Mouse (Mus musculus): Measurements from ENCODE around the gene Atp4b. TPM values are rescaled to one million over a fixed set of nuclear protein-coding genes. Genes with fewer than 3 reads are reported as not detected.
"Not testable (repeated sequence)": the region's sequence is repeated elsewhere in the genome, so short reads cannot be mapped to it uniquely, and the experiment has no call there.

Atp4b gene
- total and polyA plus RNA-seq, 2 experiments from 2014 or later = not detected

DNA sequence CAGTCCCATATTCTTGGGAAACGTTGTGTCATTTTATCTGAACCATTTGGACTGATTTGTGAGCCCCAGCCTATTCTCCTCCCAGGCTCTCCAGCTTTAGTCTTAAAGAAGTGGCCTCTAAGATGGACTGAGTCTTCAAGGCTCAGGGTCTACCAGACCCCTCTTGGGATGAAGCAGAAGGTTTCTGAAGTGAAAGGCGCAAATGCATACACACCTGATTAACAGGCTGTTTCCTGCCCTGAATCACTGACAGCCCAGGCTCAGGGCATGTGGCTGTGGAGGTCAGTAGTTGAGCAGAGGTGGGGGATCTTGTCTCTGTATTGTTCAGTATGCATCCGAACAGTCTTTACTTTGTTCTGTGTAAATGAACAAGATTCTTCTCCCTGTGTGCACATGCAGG lies 58.9 kb downstream of the Atp4b start:
- Histone ChIP-seq H3K4me3 (ENCODE audit: low read depth, low read length) (peak overlapping the region; percentile 89), H3K9ac (replicated peaks; ENCODE audit: low read length, poor library complexity, severe bottlenecking) (peak overlapping the region; percentile 96; the same call in 1 of the 2 replicates)

DNA sequence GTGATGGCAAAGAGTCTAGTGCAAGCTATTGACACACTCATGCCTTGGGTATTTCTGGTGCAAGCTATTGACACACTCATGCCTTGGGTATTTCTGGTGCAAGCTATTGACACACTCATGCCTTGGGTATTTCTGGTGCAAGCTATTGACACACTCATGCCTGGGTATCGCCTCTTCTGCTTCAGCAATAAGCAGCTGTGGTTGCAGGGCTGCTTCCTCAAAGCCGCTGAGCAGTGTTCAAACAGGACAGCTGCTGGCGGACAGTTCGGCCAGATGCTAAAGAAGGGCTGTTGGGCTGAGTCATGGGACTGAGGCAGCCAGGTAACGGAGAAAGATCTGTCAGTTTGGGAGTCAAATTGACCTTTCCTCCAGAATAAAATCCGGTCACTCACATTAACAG lies 59.4 kb downstream of the Atp4b start:
- H3K4me2 ChIP-seq (ENCODE audit: low read depth, low read length, poor library complexity, severe bottlenecking); H3K36me3 ChIP-seq (ENCODE audit: insufficient read depth, low read length); H3K9me3 ChIP-seq (ENCODE audit: low read length); H3K27me3 ChIP-seq (ENCODE audit: insufficient read depth, low read length); H3K27ac ChIP-seq (ENCODE audit: low read depth, low read length); H3K4me3 ChIP-seq (ENCODE audit: low read depth, low read length); H3K4me1 ChIP-seq (ENCODE audit: insufficient read depth, low read length); ATAC-seq (ENCODE audit: low FRiP score); H3K9ac ChIP-seq (replicated peaks; ENCODE audit: low read length, poor library complexity, severe bottlenecking); DNase-seq (ENCODE audit: low spot score): not testable (repeated sequence)
- WGBS = 89% methylated on average over 6 of the region's 6 CpGs

More for the DNA sequence above, 58.9 kb downstream of the Atp4b start:
- Histone ChIP-seq H3K4me2 (ENCODE audit: low read depth, low read length, poor library complexity, severe bottlenecking) (peak overlapping the region; percentile 89), H3K9me3 (ENCODE audit: low read length) (no peaks in the 10 kb centered on the region), H3K36me3 (ENCODE audit: insufficient read depth, low read length) (peaks cover 4% of the 10 kb centered on the region; the same call in 1 of the 2 replicates), H3K27ac (ENCODE audit: low read depth, low read length) (peak overlapping the region; percentile 83; the same call in 1 of the 2 replicates), H3K27me3 (ENCODE audit: insufficient read depth, low read length) (no peaks in the 10 kb centered on the region), H3K4me1 (ENCODE audit: insufficient read depth, low read length) (no peaks in the 10 kb centered on the region)
- DNase-seq (ENCODE audit: low spot score) (no peak), ATAC-seq (ENCODE audit: low FRiP score) (no peak)
- TF ChIP-seq CTCF (IDR thresholded peaks at IDR 0.05) = no peak
- WGBS = 76% methylated on average over 3 of the region's 3 CpGs

Other genes with a start within 250 kb of the Atp4b start
- gene Lamp1, start 237.7 kb downstream of the Atp4b start, total RNA-seq (2014; rRNA removed) = 273 and 322 TPM in 2 replicates
- 358 and 371 TPM in 2 replicates for gene Lamp1, start 237.7 kb downstream of the Atp4b start, polyA plus RNA-seq (2015; fragmentation: Nextera tagmentation; extraction: Ambion mirVana)
- gene Grtp1, start 196.2 kb downstream of the Atp4b start, total RNA-seq (2014; rRNA removed) = 7.9 and 10.1 TPM in 2 replicates
- gene Grtp1, start 196.2 kb downstream of the Atp4b start, polyA plus RNA-seq (2015; fragmentation: Nextera tagmentation; extraction: Ambion mirVana) = 18.9 and 19.9 TPM in 2 replicates
- 0.09 and 0.16 TPM in 2 replicates for gene Adprhl1, start 142.7 kb downstream of the Atp4b start, total RNA-seq (2014; rRNA removed)
- 0.28 and 0.41 TPM in 2 replicates for gene Adprhl1, start 142.7 kb downstream of the Atp4b start, polyA plus RNA-seq (2015; fragmentation: Nextera tagmentation; extraction: Ambion mirVana)
- gene Dcun1d2, start 108.7 kb downstream of the Atp4b start, total RNA-seq (2014; rRNA removed) = 32.7 and 38.9 TPM in 2 replicates
- gene Dcun1d2, start 108.7 kb downstream of the Atp4b start, polyA plus RNA-seq (2015; fragmentation: Nextera tagmentation; extraction: Ambion mirVana) = 24.4 and 28.3 TPM in 2 replicates
- gene Tmco3, start 108.6 kb downstream of the Atp4b start, total RNA-seq (2014; rRNA removed) = 23.5 and 31.9 TPM in 2 replicates
- gene Tmco3, start 108.6 kb downstream of the Atp4b start, polyA plus RNA-seq (2015; fragmentation: Nextera tagmentation; extraction: Ambion mirVana) = 28.9 and 31.4 TPM in 2 replicates
- 58.6 and 59.6 TPM in 2 replicates for gene Tfdp1, start 58.1 kb downstream of the Atp4b start, total RNA-seq (2014; rRNA removed)
- 72.4 and 75.4 TPM in 2 replicates for gene Tfdp1, start 58.1 kb downstream of the Atp4b start, polyA plus RNA-seq (2015; fragmentation: Nextera tagmentation; extraction: Ambion mirVana)
- gene Grk1, start 8.3 kb upstream of the Atp4b start, total RNA-seq (2014; rRNA removed) = under 0.01 TPM in 1 of 2 replicates, not detected in the other
- gene Grk1, start 8.3 kb upstream of the Atp4b start, polyA plus RNA-seq (2015; fragmentation: Nextera tagmentation; extraction: Ambion mirVana) = not detected in 2 replicates
- 1.1 and 2.2 TPM in 2 replicates for gene Tmem255b, start 38.4 kb upstream of the Atp4b start, total RNA-seq (2014; rRNA removed)
- 1.6 and 1.8 TPM in 2 replicates for gene Tmem255b, start 38.4 kb upstream of the Atp4b start, polyA plus RNA-seq (2015; fragmentation: Nextera tagmentation; extraction: Ambion mirVana)
- gene Gas6, start 97.7 kb upstream of the Atp4b start, total RNA-seq (2014; rRNA removed) = 73.6 and 91.0 TPM in 2 replicates
- 63.0 and 67.8 TPM in 2 replicates for gene Gas6, start 97.7 kb upstream of the Atp4b start, polyA plus RNA-seq (2015; fragmentation: Nextera tagmentation; extraction: Ambion mirVana)
- gene 1700029H14Rik, start 165.6 kb upstream of the Atp4b start, total RNA-seq (2014; rRNA removed) = not detected in 2 replicates
- not detected in 2 replicates for gene 1700029H14Rik, start 165.6 kb upstream of the Atp4b start, polyA plus RNA-seq (2015; fragmentation: Nextera tagmentation; extraction: Ambion mirVana)

All from midbrain, postnatal 0 days (tissue).